Mouse (Mus musculus) MEL (cell line): ENCODE results near the gene Tubg2.

Experiments
- HCFC1 ChIP-seq: IDR thresholded peaks from 2 replicates; pipeline ENCODE4 v1.6.1; 2012; ENCODE audit warnings: low read depth, mild to moderate bottlenecking, inconsistent platforms, low read length, improper control_type of control experiment, moderate library complexity
- MAZ ChIP-seq: IDR thresholded peaks from 2 replicates; pipeline ENCODE4 v1.6.1; 2012; ENCODE audit warnings: low read depth, mild to moderate bottlenecking, inconsistent platforms, low read length, improper control_type of control experiment
- MEF2A ChIP-seq: IDR thresholded peaks from 2 replicates; pipeline ENCODE4 v1.6.1; 2014; ENCODE audit warnings: low read depth, mild to moderate bottlenecking, inconsistent platforms, low read length, improper control_type of control experiment; ENCODE audit not compliant: poor library complexity, insufficient replicate concordance, severe bottlenecking; ENCODE audit errors: extremely low read depth
- POLR2A ChIP-seq, 2 experiments: IDR thresholded peaks; 2 replicates each; pipeline ENCODE4 v1.6.1; 2011 to 2012; ENCODE audit warnings: low read length in 2 of 2, mild to moderate bottlenecking in 2 of 2, control low read depth in 1 of 2, improper control_type of control experiment in 1 of 2, low read depth in 1 of 2, moderate library complexity in 1 of 2; ENCODE audit not compliant: control insufficient read depth in 1 of 2, insufficient read depth in 1 of 2, poor library complexity in 1 of 2

DNA sequence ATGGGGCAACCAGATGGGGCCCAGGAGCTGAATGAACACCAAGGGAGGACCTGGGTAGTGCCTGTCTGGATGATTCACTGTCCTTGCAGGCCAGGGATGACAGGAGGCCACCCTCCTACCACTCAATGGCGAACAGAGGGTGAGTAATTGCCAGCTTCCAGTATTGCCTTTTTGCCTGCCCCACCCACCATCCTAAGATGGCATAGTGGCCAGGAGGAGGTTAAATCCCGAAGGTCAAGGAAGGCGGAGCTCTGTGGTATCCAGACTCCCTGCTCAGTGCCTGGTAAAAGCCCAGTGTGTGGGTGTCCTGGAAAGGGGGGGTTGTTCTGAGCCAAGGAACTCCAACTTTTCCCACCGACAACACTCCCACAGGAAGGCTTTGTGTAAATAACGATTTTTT is 6.6 kb downstream of the Tubg2 start:
- no peak for TF ChIP-seq HCFC1
- no peak for TF ChIP-seq MAZ
- TF ChIP-seq MEF2A: no peak
- no peak for TF ChIP-seq POLR2A (IDR thresholded peaks at IDR 0.05; ENCODE audit: control insufficient read depth in 1 of 2, insufficient read depth in 1 of 2, low read depth in 1 of 2, low read length in 2 of 2, poor library complexity in 1 of 2)
